Mouse (Mus musculus) cerebellum, postnatal 25 days (tissue): ENCODE measurements at regions not wholly inside any gene's neighbourhood (a gene's known extent, or its start where the extent isn't known, plus 50 kb on each side); places are given as distances from the start of the nearest gene placed in this dataset.

Source experiments
- DNase-seq, 2 experiments: peaks; one replicate each; pipeline ENCODE4 v3.0.0; 2021; ENCODE audit warnings: mixed read lengths in 2 of 2

- DNase-seq, result peak; percentile 29 to 33
Measured at GRCm38 (mm10) chr1:34379354-34379753, 60.1 kb downstream of the Ccdc115 start.

- no peak for DNase-seq
Measured at GRCm38 (mm10) chr1:34377836-34378235, 61.6 kb downstream of the Ccdc115 start.

GRCm38 (mm10) chr1:34375440-34375839 is 64.0 kb downstream of the Ccdc115 start:
- no peak for DNase-seq

GRCm38 (mm10) chr1:34371681-34372080 is 67.8 kb downstream of the Ccdc115 start:
- no peak for DNase-seq
